Mouse (Mus musculus) spleen, postnatal 10 days (tissue): Measurements from ENCODE around the gene Rasal2.

Source experiments
- DNase-seq, 2 experiments: peaks; one replicate each; pipeline ENCODE4 v3.0.0; 2021 to 2022; ENCODE audit warnings: low spot score in 2 of 2

The Rasal2 gene

DNA sequence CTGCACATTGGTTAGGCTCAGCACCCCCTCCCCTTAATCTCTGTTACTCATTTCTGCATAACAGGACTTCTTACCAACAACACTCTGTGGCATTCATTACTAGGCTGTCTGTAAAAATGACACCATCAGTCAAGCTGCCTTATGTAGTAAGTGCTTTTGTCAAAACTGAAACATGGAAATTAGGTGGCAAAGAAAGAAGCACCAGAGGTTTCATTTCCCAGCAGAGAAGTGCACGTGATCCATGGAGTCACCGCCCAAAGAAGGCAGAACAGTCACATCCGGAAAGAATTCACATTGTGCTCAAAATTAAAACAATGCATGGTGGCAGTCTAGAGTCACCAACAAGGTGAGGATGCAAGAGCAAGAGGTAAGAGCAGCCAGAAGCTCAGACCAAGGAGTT, 271.4 kb downstream of the Rasal2 start:
- no peak for DNase-seq

DNA sequence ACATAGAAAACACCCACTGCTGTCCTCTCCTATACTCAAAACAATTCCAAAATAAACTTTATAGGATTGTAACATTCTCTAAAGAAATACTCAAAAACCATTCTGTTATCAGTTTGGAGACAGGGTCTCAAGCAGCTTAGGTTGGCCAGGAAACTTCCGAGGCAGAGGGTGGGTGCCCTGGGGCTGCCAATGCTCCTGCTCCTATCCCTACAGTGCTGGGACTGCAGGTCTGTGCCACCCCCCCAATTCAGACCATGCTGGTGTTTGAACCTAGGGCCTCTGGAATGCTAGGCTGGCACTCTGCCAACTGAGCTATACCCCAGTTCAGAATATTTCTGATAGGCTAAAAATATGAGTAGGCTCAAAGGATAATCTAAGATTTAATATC, 274.5 kb downstream of the Rasal2 start:
- no peak for DNase-seq

DNA sequence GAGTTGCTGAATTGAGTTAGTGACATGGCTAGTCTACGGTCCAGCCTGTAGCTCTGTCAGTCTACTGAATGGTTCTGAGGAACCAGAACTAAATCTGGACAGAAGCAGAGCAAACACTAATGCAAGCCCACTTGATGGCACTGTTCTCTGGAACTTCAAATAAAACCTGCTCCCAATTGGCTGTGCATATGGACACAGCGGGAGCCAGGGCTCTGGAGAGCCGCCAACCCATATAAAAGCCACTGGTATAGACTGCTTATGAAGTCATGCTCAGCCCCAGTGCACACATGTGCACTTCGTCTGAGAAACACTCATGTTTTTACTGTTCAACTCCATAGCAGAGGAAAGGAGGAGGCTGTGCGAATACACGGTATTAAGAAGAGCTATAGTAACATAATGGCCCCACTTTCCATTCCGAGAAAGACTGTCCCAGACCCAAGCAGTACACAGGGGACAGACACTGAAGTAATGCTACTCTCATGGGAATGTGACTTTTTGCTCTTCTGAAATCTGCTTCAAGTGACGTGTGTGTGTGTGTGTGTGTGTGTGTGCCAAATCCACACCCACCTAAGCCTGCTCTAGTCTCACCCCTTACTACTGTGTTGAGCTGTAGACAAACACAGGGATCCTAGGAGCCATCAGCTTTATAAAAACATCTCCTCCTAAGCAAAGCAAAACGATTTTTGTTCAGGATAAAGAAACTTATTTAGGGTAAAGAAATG, 275.1 kb downstream of the Rasal2 start:
- DNase-seq, result no peak

DNA sequence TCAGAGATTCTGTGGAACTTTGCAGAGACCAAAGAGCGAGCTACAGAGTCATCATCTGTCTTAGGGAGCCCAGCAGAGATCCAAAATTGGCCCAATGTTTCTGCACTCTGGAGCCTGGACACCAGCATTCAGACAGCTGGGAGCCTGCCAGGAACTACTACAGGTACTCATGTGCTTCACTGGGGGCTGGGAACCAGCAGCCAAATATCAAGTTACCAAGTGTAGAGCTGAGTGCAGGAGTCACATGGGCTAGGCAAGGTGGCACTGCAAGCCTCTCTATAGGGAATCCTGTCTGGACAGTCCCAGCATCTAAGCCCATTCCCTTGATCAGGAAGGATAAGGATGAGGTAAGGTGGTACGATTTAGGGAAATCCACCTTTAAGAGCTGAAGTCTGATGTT, 284.2 kb downstream of the Rasal2 start:
- no peak for DNase-seq

DNA sequence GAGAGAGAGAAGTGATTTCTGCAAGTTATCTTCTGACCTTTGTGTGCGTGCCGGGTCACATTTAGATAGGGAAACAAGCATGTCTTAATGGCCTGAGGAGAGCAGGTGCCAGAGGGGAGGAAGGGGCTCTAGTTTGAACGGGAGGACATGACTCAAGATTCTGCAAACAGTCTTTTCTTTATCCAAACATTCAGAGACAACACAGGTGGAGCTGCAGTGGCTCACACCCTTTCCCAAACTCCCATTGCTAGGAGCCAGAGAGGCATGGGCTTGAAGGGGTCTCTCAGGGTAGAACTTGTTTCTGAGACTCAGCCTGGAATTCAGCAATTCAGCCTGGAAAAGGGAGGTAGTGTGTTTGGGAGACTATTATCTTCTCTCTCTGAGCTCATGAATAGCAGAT, 288.6 kb downstream of the Rasal2 start:
- no peak for DNase-seq

DNA sequence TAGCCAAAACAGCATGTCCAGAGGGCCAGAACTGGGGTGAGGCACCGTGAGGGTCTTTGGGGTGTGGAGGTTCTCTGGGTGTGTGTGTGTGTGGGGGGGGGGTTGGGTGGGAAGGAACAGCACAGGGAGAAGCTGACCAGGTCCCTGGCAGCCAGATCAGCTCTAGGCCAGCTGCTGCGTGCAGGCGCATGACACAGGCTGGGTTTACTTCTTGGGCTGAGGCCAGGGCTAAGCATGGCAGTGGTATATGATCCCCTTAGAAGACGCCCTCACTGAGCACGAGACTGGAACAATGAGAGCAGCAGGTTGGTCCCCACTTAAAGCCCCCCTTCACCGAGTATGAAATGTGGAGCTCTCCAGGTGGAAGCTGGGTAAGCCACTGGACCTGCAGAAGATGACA, 293.2 kb downstream of the Rasal2 start:
- DNase-seq, result no peak

DNA sequence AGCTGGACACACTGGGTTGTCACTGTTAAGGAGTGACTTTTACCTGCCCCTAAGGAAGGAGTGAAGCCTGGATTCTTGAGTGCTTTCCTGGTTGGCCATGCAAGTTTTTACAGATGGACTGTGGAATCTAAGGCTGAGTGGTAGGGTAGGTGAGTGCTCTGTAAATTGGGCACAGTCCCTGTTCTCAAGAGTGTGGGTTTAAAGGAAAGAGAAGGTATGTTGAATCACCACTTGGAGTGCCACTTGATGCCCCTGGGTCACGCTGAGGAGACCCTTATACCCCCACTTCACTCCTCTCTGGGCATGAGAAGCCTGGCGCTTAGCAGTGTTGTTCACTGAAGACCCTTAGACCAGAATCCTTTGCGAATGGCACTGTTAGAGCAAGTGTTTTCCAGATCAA, 295.0 kb downstream of the Rasal2 start:
- no peak for DNase-seq

DNA sequence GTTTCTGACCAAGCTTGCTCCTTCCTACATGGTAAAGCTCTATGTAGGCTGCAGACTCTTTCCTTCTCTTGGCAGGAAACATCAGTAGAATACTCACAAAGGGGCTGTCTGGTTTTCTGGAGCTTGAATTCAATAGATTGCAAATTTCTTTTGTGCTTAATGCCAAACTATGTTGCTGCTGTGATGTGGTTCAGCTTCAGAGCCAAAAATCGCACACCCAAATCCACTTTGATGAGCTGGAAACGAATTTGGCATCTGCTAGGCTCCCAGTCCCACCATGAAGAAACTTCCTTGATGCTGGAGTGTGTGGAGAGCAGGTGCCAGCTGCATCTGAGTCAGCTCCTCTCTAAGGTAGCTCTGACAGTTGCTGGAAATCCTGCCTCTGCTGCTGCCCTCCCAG, 297.9 kb downstream of the Rasal2 start:
- no peak for DNase-seq

DNA sequence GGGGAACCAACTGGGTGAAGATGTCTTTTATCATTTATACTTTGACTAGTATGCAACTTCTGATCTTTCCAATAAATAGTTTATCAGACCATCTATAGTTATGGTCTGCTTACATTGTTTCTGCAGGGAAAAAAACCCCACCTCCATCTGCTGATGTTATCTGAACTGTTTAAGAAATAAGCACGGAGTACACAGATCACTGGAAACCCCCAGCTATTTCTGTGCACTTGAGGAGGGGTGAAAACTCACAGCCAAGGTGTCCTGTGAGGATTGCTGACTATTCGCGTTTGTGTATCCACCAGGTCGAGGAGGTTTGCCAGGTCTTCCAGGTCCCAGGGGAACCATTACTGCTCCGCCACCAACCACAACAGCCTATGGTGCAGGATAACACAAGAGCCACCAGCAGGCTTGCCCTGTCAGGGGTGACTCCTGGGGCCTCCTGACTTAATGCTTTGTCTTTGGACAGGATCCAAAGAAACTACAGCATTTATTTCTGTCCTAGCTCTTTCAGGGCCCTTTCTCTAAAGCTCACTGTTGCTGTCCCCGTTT, 302.0 kb downstream of the Rasal2 start:
- no peak for DNase-seq

DNA sequence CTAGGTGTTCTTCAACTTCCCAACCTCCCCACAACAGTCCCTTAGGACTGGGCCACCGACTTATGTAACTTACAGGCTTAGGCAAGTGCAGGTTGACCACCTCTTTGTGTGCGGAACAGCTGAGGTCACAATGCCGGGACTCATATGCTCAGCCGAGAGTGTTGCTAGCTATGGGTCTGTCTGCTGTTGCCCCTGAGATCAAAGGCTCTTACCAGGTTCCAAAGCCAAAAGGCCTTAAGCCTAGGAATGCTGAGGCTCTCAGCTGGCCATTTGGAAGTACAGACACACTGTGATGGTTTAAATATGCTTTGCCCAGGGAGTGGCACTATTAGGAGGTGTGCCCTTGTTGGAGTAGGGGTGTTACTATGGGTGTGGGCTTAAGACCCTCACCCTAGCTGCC, 303.8 kb downstream of the Rasal2 start, which contains the start of gene Tex35:
Gene Tex35 (minus strand): TSS at position 101 of the 400 bp plus-strand sequence.
- DNase-seq, result no peak

DNA sequence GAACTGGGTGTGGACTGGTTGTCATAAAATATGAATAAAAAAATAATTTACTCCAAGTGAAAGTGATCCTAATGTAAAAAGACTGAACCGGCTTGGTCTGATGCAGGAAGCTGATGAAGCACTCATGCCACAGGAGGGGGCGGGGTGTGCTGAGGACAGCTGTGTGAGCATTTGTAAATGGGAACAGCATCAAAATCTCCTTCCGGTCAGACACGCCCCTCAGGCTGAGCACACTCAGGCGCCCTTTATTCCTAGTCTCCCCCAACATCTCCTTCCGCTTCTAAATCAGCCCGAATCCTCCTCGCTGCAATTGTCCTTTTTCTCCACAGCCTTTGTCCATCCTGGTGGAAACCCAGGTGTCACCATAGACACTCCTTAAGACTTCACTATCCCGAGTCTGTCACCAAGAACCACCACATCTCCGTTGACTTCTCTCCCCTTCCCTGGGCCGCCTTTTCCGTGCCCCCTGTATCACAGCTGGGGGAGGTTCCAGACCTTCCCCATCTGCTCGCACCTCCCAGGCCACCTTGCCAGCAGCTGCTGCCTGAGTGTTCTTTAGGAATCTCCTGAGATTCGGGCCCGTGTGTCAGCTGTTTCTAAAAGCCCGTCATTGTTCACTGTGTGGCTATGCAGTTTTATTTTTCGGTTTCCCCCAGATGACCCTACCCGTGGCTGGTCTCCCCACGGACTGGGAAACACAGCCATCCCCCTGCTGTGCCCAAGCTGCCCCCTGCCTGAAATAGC, 311.1 kb downstream of the Rasal2 start:
- DNase-seq, result peak in 1 of 2 experiments; percentile 47

DNA sequence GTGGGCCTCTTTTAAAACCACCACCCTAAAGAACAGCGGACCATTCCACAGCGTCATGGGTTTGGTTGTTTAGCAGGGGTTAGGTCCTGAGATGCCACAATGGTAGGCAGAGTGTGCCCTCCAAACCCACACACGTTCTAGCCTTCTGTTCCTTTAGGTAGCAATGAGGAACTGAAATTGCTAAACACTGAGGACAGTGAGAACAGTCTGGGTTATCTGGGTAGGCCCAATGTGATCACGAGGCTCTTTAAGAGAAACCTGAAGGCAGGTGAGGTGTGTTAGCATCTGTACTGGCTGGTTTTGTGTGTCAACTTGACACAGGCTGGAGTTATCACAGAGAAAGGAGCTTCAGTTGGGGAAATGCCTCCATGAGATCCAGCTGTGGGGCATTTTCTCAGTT, 316.9 kb downstream of the Rasal2 start:
- DNase-seq, result no peak

DNA sequence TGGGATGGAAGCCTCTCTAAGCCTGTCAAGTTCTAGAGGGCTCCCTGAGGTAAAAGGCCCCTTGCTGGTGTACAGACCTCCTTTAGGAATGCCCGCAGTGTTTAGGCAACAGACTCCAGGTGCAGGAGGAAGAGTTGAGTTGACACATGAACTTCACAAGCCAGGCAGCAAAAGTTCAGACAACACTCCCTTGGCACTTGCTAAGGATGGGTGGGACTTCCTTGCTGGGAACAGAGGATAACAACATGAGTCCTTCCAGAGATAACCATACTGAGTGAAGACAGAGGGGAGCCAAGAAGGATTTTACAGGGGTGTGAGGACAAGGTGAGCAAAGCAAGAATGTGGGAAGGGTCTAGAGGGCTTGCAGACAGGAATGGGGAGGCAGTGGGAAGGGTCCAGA, 319.8 kb downstream of the Rasal2 start:
- DNase-seq, result no peak

DNA sequence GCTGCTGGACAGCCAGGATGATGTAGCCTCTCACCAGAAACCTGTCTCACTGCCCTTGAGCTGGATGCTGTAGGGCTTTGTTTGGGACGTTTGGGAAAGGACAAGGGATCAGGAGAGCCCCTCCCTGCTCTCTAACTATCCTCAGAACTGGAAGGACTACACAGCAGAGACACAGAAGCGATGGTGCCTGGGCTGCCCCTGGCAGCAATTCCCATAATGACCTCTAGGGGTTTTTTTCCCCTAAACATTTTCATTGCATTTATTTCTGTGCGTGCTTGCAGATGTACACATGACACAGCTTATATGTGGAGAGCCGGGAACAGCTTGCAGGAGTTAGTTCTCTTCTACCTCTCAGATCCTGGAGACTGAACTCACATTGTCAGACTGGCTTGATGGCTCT, 320.3 kb downstream of the Rasal2 start:
- DNase-seq, result no peak

DNA sequence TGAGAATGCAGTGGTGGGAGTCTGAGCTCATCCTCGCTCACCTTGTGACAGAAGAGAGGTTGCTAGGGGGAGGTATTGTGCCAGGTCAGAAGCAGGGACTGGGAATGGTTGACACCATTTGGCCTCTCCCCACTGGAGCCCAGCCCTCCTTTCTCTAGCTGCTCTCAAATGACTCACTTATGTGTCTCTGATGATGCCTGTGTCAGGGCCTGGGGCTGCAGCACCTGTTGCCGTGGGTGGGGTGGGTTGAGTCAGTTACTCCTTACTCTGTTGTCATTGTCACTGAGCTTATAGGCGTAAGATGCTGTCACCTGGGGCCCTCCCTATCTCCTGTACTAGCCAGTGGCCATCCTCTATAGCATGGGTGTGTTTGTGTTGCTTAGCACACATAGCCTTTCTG, 321.6 kb downstream of the Rasal2 start:
- no peak for DNase-seq

DNA sequence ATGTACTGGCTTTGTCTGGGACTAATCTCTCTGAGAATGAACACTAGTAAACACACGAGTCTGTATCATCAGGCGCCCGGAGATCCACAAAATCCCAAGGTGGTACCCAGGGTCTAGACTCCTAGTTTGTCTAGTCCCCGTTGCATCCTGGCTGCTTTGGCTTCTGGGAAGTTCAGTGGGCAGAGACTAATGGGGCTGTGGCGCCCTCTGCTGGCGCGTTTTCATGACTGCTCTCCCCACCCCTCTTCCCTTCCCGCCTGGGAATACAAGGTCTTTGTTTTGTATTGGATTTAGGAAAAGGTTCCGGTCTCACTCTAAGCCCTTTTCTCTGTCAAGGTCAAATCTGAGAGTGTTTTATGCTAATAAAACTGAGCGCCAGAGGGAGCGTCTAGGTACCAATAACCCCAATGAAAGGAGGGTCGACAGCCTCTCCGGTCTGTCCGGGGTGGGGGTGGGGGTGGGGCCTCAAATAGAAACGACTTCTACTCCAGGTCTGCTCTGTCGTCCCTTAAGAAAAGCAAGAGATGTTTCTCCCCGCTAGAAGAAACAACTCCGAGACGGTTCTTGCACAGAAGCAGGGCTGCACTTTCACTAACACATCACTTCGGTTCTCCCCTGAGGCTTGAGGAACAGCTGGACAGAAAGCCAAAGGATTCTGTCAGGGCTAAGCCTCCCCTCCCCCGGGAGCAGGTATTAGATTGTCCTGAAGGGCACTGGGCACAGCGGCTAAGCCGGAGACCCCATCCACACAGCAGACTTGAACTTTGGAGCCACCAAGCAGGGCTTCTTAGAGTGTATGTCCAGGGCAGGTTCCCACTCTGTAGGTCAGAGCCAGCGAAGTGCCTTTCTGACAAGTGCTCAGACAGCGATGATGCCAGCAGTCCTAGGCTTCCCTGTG, 326.0 kb downstream of the Rasal2 start:
- DNase-seq, result peak; percentile 24 to 66
